Mouse (Mus musculus) gastrocnemius, adult 8-10 months (tissue): ENCODE results near the gene Olfr1157. TPM values are rescaled to one million over a fixed set of nuclear protein-coding genes. Genes with fewer than 3 reads are reported as not detected.

Experiments used
- DNase-seq, 2 experiments: peaks; one replicate each; pipeline ENCODE4 v3.0.0; 2022; ENCODE audit warnings: low spot score in 2 of 2
- total RNA-seq, 4 experiments: library from RNA; stranded (reverse); gene quantifications; 2 replicates each; pipeline ENCODE4 v1.2.4; 2022

Gene Olfr1157
- not detected for total RNA-seq

- DNase-seq, result no peak
Observed at GRCm38 (mm10) chr2:87968199-87968598, at the start of gene Olfr1157. TSS of gene Olfr1157 (minus strand) at chr2:87968299.

DNA sequence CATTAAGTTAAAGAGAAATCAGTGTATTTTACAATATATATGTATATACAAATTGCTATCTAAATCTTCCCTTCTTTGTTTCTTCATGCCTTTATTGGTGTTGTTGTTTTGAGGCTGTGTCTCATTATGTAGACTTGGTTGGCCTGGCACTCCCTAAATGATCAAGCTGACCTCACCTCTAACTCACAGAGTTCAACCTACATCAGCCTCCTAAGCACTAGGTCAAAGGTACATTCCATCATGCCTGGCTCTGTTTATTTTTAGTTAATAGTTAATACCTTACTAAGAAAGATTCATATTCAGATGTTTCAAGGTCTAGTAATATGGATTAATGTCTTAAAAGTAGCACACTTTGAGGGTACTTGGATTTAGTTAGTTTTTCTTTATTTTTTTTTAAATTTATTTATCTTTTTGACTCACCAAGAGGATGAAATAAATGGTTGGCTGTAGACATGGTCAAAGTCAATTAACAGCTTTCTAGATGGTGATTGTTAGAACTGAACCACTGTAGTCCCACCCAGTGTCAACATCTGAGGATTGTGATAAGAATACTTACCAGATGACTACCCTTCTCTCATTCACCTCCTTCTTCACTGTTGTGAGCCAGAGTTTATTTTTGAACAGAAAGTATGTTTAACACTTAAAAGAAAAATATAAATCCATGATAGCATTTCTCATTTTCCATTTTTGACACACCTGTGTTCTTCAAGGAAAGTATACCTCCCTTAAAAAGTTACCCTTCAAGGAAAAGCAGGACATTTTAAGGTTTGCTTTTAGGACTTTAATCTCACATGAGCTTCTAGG is 39.6 kb upstream of the Olfr1157 start, which contains the start of gene Olfr1160:
Gene Olfr1160 (minus strand): TSS at position 754 of the 804 bp plus-strand sequence.
- DNase-seq, result no peak

DNA sequence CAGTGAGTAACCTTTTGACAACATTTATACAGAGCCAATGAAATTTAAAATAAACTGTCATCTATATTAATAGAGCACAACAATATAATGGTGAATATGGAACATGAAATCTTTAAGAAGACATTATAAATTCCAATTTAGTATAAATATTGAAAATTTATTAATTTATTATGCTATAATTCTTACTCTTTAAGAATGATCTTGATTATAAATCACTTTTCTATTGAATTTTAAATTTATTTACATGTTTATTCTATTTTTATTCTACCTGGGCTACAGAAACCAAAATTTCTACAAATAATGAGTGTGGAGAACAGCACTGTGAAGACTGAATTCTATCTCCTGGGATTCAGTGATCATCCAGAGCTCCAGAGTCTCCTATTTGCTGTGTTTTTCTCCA is 21.7 kb upstream of the Olfr1157 start, which contains the start of gene Olfr1158:
Gene Olfr1158 (plus strand): TSS at position 301 of the 400 bp plus-strand sequence.
- no peak for DNase-seq

DNA sequence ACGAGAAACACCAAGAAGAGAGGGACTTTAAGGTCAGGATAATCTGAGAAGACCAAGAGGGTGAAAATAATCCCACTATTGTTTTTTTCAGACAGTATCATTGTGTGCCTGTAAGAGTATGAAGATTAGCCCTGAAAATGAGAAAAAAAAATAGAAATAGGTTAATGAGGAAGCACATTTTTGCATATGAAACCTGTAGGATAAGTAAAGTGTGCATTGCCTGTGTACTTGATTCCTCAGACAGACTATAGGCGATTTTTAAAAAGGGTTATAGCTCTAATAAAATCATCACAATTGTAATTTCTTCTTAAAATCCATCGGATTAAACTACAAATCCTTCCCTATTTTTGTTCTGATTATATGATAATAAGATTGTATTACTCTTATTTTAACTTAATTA is 6.5 kb upstream of the Olfr1157 start, which contains the start of gene Olfr74:
Gene Olfr74 (minus strand): TSS at position 101 of the 400 bp plus-strand sequence.
- no peak for DNase-seq

DNA sequence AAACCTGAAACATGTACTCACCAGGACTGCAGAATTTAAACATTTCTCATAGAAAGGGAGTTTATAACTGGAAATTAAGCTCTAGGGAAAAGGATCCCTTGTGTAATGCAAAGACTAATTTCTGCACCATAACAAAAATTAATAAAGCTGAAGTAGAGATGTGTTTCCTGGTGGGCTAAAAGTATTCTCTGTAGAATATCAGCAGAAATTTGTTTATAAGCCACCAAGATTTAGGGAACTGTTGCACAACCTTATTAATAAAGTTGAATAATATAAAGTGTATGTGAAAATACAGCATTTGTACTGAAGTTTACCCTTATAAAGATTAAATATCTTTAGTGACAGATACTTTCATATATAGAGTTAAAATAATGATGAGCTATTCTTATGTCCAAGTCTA is 15.1 kb downstream of the Olfr1157 start, which contains the start of gene Olfr1156:
Gene Olfr1156 (minus strand): TSS at position 101 of the 400 bp plus-strand sequence.
- no peak for DNase-seq

- no peak for DNase-seq
Observed at GRCm38 (mm10) chr2:87945037-87945436, 23.1 kb downstream of the Olfr1157 start, which contains the start of gene Olfr1155. TSS of gene Olfr1155 (minus strand) at chr2:87945137.

Other genes starting within 250 kb of the Olfr1157 start
- not detected for gene Olfr1138, start 228.3 kb downstream of the Olfr1157 start, total RNA-seq
- not detected for gene Olfr1140, start 224.5 kb downstream of the Olfr1157 start, total RNA-seq
- gene Olfr1141, start 214.3 kb downstream of the Olfr1157 start, total RNA-seq, result not detected
- gene Olfr152, start 188.8 kb downstream of the Olfr1157 start, total RNA-seq, result not detected
- not detected for gene Olfr1143, start 167.7 kb downstream of the Olfr1157 start, total RNA-seq
- gene Olfr1145, start 158.5 kb downstream of the Olfr1157 start, total RNA-seq, result not detected
- not detected for gene Olfr1148, start 137.8 kb downstream of the Olfr1157 start, total RNA-seq
- gene Olfr1150-ps1, start 124.3 kb downstream of the Olfr1157 start, total RNA-seq, result not detected
- not detected for gene Olfr1151, start 112.4 kb downstream of the Olfr1157 start, total RNA-seq
- not detected for gene Olfr1152, start 101.8 kb downstream of the Olfr1157 start, total RNA-seq
- gene Olfr1153, start 73.3 kb downstream of the Olfr1157 start, total RNA-seq, result not detected
- not detected for gene Olfr1154, start 63.1 kb downstream of the Olfr1157 start, total RNA-seq
- not detected for gene Olfr1155, start 23.2 kb downstream of the Olfr1157 start, total RNA-seq
- gene Olfr1156, start 15.2 kb downstream of the Olfr1157 start, total RNA-seq, result not detected
- not detected for gene Olfr74, start 6.4 kb upstream of the Olfr1157 start, total RNA-seq
- gene Olfr1158, start 21.8 kb upstream of the Olfr1157 start, total RNA-seq, result not detected
- not detected for gene Olfr1160, start 40.0 kb upstream of the Olfr1157 start, total RNA-seq
- gene Olfr1161, start 54.5 kb upstream of the Olfr1157 start, total RNA-seq, result not detected
- gene Olfr73, start 69.4 kb upstream of the Olfr1157 start, total RNA-seq, result not detected
- not detected for gene Olfr1162, start 82.8 kb upstream of the Olfr1157 start, total RNA-seq
- not detected for gene Olfr1163, start 103.5 kb upstream of the Olfr1157 start, total RNA-seq
- gene Olfr1164, start 125.7 kb upstream of the Olfr1157 start, total RNA-seq, result not detected
- not detected for gene Olfr1166, start 160.0 kb upstream of the Olfr1157 start, total RNA-seq
- not detected for gene Olfr1167, start 186.9 kb upstream of the Olfr1157 start, total RNA-seq
- gene Olfr1168, start 213.6 kb upstream of the Olfr1157 start, total RNA-seq, result not detected